Mouse (Mus musculus): ENCODE measurements around the gene Gm45799. TPM values are rescaled to one million over a fixed set of nuclear protein-coding genes. Genes with fewer than 3 reads are reported as not detected.

Gene Gm45799
- polyA plus RNA-seq, 1 experiment from 2014 or later, result 48.9 TPM

GRCm38 (mm10) chr7:105619701-105620100, 20.7 kb upstream of the Gm45799 start:
- H3K4me2 ChIP-seq (ENCODE audit: low read length), result no peak overlapping the region
- no peak overlapping the region for H3K27ac ChIP-seq (ENCODE audit: low read depth)
- ATAC-seq (replicated peaks; ENCODE audit: low FRiP score, low TSS enrichment, low read depth) (no peak), DNase-seq (ENCODE audit: low spot score) (no peak)
- 53% methylated on average over 3 of the region's 3 CpGs for WGBS
- H3K9me3 ChIP-seq (ENCODE audit: control insufficient read depth, low read length), result no peaks in the 10 kb centered on the region
- H3K36me3 ChIP-seq (ENCODE audit: control insufficient read depth, insufficient read depth, low read length), result peaks cover 82% of the 10 kb centered on the region
- no peak overlapping the region for H3K9ac ChIP-seq (ENCODE audit: low read length)
- H3K27me3 ChIP-seq (replicated peaks; ENCODE audit: control insufficient read depth, insufficient read depth, low read length), result no peaks in the 10 kb centered on the region
- no peaks in the 10 kb centered on the region for H3K4me1 ChIP-seq (replicated peaks; ENCODE audit: control insufficient read depth, insufficient read depth, low read length)
- no peak overlapping the region for H3K4me3 ChIP-seq (ENCODE audit: low read depth, low read length)

DNA sequence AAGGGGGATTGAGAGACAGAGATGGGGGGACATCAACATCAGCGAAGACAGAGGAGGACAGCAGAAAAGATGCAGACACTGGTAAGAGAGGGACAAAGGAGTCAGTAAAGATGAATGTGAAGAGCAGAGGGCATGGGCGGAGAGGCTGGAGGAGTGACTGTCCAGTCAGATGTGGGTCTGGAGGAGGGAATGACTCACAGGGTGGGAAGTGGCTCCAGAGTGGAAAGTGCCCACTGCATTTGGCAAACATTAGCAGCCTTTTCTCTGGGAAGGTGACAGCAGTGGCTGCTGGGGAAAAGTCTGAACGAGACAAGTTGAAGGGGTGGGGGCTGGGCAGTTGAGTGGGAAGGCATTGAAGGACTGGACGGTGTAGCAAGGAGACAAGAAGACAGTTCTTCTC, 19.3 kb upstream of the Gm45799 start:
- peaks cover 80% of the 10 kb centered on the region for H3K36me3 ChIP-seq (ENCODE audit: control insufficient read depth, insufficient read depth, low read length)
- no peaks in the 10 kb centered on the region for H3K27me3 ChIP-seq (replicated peaks; ENCODE audit: control insufficient read depth, insufficient read depth, low read length)
- no peaks in the 10 kb centered on the region for H3K9me3 ChIP-seq (ENCODE audit: control insufficient read depth, low read length)
- no peaks in the 10 kb centered on the region for H3K4me1 ChIP-seq (replicated peaks; ENCODE audit: control insufficient read depth, insufficient read depth, low read length)
- no peak overlapping the region for H3K4me2 ChIP-seq (ENCODE audit: low read length)
- no peak overlapping the region for H3K4me3 ChIP-seq (ENCODE audit: low read depth, low read length)
- H3K9ac ChIP-seq (ENCODE audit: low read length), result no peak overlapping the region
- ATAC-seq (replicated peaks; ENCODE audit: low FRiP score, low TSS enrichment, low read depth) (no peak), DNase-seq (ENCODE audit: low spot score) (no peak)
- H3K27ac ChIP-seq (ENCODE audit: low read depth), result no peak overlapping the region
- 64% methylated on average over 4 of the region's 4 CpGs for WGBS

- Histone ChIP-seq H3K36me3 (ENCODE audit: control insufficient read depth, insufficient read depth, low read length) (peaks cover 73% of the 10 kb centered on the region), H3K27ac (ENCODE audit: low read depth) (no peak overlapping the region)
- WGBS, result 76% methylated on average over 8 of the region's 8 CpGs
These were observed 18.6 kb upstream of the Gm45799 start for GRCm38 (mm10) chr7:105621646-105622292.

GRCm38 (mm10) chr7:105625397-105625796, 15.0 kb upstream of the Gm45799 start:
- H3K9me3 ChIP-seq (ENCODE audit: control insufficient read depth, low read length), result no peaks in the 10 kb centered on the region
- H3K36me3 ChIP-seq (ENCODE audit: control insufficient read depth, insufficient read depth, low read length), result peaks cover 42% of the 10 kb centered on the region
- no peak overlapping the region for H3K4me2 ChIP-seq (ENCODE audit: low read length)
- H3K27me3 ChIP-seq (replicated peaks; ENCODE audit: control insufficient read depth, insufficient read depth, low read length), result no peaks in the 10 kb centered on the region
- WGBS, result 84% methylated on average over 6 of the region's 6 CpGs
- DNase-seq (ENCODE audit: low spot score) (no peak), ATAC-seq (replicated peaks; ENCODE audit: low FRiP score, low TSS enrichment, low read depth) (no peak)
- peaks cover 13% of the 10 kb centered on the region; the same call in 1 of the 2 replicates for H3K4me1 ChIP-seq (replicated peaks; ENCODE audit: control insufficient read depth, insufficient read depth, low read length)
- no peak overlapping the region for H3K9ac ChIP-seq (ENCODE audit: low read length)
- no peak overlapping the region for H3K4me3 ChIP-seq (ENCODE audit: low read depth, low read length)
- no peak overlapping the region for H3K27ac ChIP-seq (ENCODE audit: low read depth)

More at GRCm38 (mm10) chr7:105621646-105622292, 18.6 kb upstream of the Gm45799 start:
- ATAC-seq (replicated peaks; ENCODE audit: low FRiP score, low TSS enrichment, low read depth) (no peak), DNase-seq (ENCODE audit: low spot score) (no peak)
- H3K4me1 ChIP-seq (replicated peaks; ENCODE audit: control insufficient read depth, insufficient read depth, low read length), result no peaks in the 10 kb centered on the region
- no peak overlapping the region for H3K9ac ChIP-seq (ENCODE audit: low read length)
- H3K4me3 ChIP-seq (ENCODE audit: low read depth, low read length), result no peak overlapping the region
- H3K4me2 ChIP-seq (ENCODE audit: low read length), result no peak overlapping the region
- no peaks in the 10 kb centered on the region for H3K9me3 ChIP-seq (ENCODE audit: control insufficient read depth, low read length)
- H3K27me3 ChIP-seq (replicated peaks; ENCODE audit: control insufficient read depth, insufficient read depth, low read length), result no peaks in the 10 kb centered on the region

DNA sequence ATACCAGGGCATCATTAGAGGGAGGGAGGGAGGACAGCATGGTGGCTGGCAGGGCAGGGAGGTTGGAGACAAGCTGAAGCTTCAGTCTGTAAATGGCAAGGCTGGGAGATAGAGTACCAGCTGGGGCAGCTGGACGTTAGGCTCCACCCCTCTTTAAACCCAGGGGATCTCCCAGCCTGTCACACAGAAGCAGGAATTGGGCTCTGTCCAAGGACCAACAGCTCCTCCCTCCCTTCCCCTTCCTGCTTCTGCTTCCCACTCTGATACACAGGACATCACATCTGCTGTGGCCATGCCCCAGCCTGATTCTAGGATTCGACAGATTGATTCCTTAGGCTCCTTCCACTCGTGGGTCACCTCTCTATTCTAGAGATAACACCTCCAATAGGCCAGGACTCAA, 11.7 kb upstream of the Gm45799 start:
- Histone ChIP-seq H3K9me3 (ENCODE audit: control insufficient read depth, low read length) (no peaks in the 10 kb centered on the region), H3K27me3 (replicated peaks; ENCODE audit: control insufficient read depth, insufficient read depth, low read length) (no peaks in the 10 kb centered on the region), H3K27ac (ENCODE audit: low read depth) (no peak overlapping the region), H3K9ac (ENCODE audit: low read length) (no peak overlapping the region), H3K4me2 (ENCODE audit: low read length) (no peak overlapping the region), H3K4me3 (ENCODE audit: low read depth, low read length) (no peak overlapping the region), H3K36me3 (ENCODE audit: control insufficient read depth, insufficient read depth, low read length) (peaks cover 19% of the 10 kb centered on the region), H3K4me1 (replicated peaks; ENCODE audit: control insufficient read depth, insufficient read depth, low read length) (peaks cover 13% of the 10 kb centered on the region)
- DNase-seq (ENCODE audit: low spot score), result no peak
- no peak for ATAC-seq (replicated peaks; ENCODE audit: low FRiP score, low TSS enrichment, low read depth)
- WGBS, result 22% methylated on average over 3 of the region's 3 CpGs

DNA sequence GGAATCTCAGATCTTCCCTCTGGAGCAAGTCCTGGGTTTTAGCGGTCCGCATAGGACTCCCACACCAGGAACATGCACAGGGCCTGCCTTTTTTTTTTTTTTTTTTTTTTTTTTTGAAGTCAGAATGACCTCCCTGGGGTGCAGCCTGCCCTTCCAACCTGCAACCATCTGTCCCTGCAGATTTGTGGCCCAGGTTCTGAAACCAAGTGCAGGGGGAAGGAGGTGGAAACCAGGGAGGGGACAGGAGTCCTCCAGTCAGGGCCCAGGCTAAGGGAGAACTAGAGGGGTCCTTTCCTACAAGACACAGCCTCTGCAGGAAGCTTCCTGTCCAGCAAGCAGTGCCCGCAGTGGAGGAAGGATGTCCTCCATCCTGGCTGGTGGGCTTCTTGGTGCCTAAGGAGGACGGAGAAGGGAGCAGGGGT, 7.8 kb upstream of the Gm45799 start:
- WGBS, result 12% methylated on average over 4 of the region's 4 CpGs
- Histone ChIP-seq H3K4me3 (ENCODE audit: low read depth, low read length) (peak overlapping the region; percentile 80), H3K27ac (ENCODE audit: low read depth) (no peak overlapping the region)

DNA sequence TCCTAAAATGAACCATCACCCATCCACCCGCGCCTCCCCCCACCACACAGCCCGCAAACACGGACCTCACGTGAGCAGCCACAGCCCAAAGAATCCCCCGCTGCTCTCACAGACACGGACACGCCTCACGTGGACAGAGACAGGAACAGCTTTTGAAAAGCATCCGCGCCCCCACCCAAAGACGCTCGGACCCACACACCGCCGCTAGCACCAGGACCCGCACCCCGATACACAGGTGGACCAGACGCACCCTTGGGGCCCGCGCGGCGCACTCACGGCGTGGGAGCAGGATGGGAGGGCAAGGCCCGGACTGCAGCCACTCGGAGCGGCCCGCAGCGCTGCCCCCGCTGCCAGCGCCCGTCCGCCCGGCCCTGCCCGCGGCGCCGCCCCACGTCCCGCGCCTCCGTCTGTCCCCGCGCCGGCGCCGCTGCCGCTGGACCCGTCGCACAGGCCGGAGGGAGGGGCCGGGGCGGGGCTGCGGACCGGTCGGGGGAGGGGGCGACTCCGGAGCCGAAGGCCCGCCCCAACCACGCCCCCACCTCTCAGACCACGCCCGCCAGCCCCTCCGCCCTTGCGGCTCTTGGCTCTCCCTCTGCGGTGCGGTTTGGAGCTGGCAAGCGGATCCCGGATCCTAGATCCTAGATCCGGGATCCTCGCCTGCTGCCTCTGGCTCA, 7.1 kb upstream of the Gm45799 start, which contains the start of gene Trim3:
Gene Trim3, minus strand, starts transcription at position 445 of the 674 bp plus-strand sequence.
- H3K4me1 ChIP-seq (replicated peaks; ENCODE audit: control insufficient read depth, insufficient read depth, low read length), result peaks cover 16% of the 10 kb centered on the region
- peak within 1 kb of the TSS; percentile 77 for H3K9ac ChIP-seq (ENCODE audit: low read length)
- H3K4me3 ChIP-seq (ENCODE audit: low read depth, low read length), result peak within 1 kb of the TSS; percentile 80
- 0% methylated on average over 48 of the region's 71 CpGs for WGBS
- ATAC-seq (replicated peaks; ENCODE audit: low FRiP score, low TSS enrichment, low read depth) (peak; percentile 89), DNase-seq (ENCODE audit: low spot score) (peak; percentile 95)
- peak within 1 kb of the TSS; percentile 74 for H3K4me2 ChIP-seq (ENCODE audit: low read length)
- H3K27ac ChIP-seq (ENCODE audit: low read depth), result peak within 1 kb of the TSS; percentile 40; the same call in 1 of the 2 replicates
- H3K9me3 ChIP-seq (ENCODE audit: control insufficient read depth, low read length), result no peaks in the 10 kb centered on the region
- peaks cover 26% of the 10 kb centered on the region for H3K36me3 ChIP-seq (ENCODE audit: control insufficient read depth, insufficient read depth, low read length)
- no peaks in the 10 kb centered on the region for H3K27me3 ChIP-seq (replicated peaks; ENCODE audit: control insufficient read depth, insufficient read depth, low read length)

More for the DNA sequence above, 7.8 kb upstream of the Gm45799 start:
- H3K4me2 ChIP-seq (ENCODE audit: low read length), result peak overlapping the region; percentile 74
- peaks cover 18% of the 10 kb centered on the region for H3K4me1 ChIP-seq (replicated peaks; ENCODE audit: control insufficient read depth, insufficient read depth, low read length)
- H3K9me3 ChIP-seq (ENCODE audit: control insufficient read depth, low read length), result no peaks in the 10 kb centered on the region
- no peak for ATAC-seq (replicated peaks; ENCODE audit: low FRiP score, low TSS enrichment, low read depth)
- H3K27me3 ChIP-seq (replicated peaks; ENCODE audit: control insufficient read depth, insufficient read depth, low read length), result no peaks in the 10 kb centered on the region
- peak overlapping the region; percentile 77 for H3K9ac ChIP-seq (ENCODE audit: low read length)
- peaks cover 19% of the 10 kb centered on the region for H3K36me3 ChIP-seq (ENCODE audit: control insufficient read depth, insufficient read depth, low read length)
- DNase-seq (ENCODE audit: low spot score), result peak; percentile 66

DNA sequence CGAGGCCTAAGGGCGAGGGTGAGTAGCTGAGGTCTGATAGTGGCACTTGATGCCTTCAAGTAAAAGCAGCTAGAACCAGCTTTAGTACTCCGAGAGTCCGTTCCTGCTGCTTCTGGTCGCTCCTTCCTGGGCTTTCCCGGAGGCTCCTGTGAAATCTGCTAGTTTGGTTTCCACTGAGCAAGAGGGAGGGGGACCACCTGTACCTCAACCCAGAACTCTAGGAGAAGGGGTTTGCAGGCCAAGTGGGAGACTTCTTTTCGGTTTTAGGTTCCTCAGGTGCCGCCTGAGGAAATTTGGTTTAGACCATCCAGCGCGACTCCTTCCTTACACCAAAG, 6.6 kb upstream of the Gm45799 start:
- H3K4me1 ChIP-seq (replicated peaks; ENCODE audit: control insufficient read depth, insufficient read depth, low read length), result peaks cover 11% of the 10 kb centered on the region
- H3K36me3 ChIP-seq (ENCODE audit: control insufficient read depth, insufficient read depth, low read length), result peaks cover 31% of the 10 kb centered on the region
- WGBS, result 6% methylated on average over 10 of the region's 10 CpGs
- no peaks in the 10 kb centered on the region for H3K27me3 ChIP-seq (replicated peaks; ENCODE audit: control insufficient read depth, insufficient read depth, low read length)
- H3K9me3 ChIP-seq (ENCODE audit: control insufficient read depth, low read length), result no peaks in the 10 kb centered on the region
- ATAC-seq (replicated peaks; ENCODE audit: low FRiP score, low TSS enrichment, low read depth), result no peak
- H3K4me3 ChIP-seq (ENCODE audit: low read depth, low read length), result peak overlapping the region; percentile 80
- H3K27ac ChIP-seq (ENCODE audit: low read depth), result peak overlapping the region; percentile 40; the same call in 1 of the 2 replicates
- H3K9ac ChIP-seq (ENCODE audit: low read length), result peak overlapping the region; percentile 77
- peak overlapping the region; percentile 74 for H3K4me2 ChIP-seq (ENCODE audit: low read length)
- no peak for DNase-seq (ENCODE audit: low spot score)
